Mouse (Mus musculus) midbrain, embryonic 14.5 days (tissue): ENCODE measurements at regions not wholly inside any gene's neighbourhood (a gene's known extent, or its start where the extent isn't known, plus 50 kb on each side); places are given as distances from the start of the nearest gene placed in this dataset.

Experiments used
- ATAC-seq: fragments of 200-750 bp; cut with Nextera tagmentation; 2 replicates; pipeline ENCODE4 v1.8.0; 2017; ENCODE audit warnings: moderate number of reproducible peaks, moderate library complexity; ENCODE audit not compliant: low FRiP score, low TSS enrichment
- DNase-seq: peaks from one replicate; pipeline ENCODE4 v3.0.0-alpha.2; 2015
- H3K27ac ChIP-seq: fragments of 300-500 bp; sonication (generic); replicated peaks from 2 replicates; pipeline ENCODE4 v1.5.1; 2014; ENCODE audit warnings: mild to moderate bottlenecking, low read depth, low read length, moderate library complexity
- H3K27me3 ChIP-seq: fragments of 300-500 bp; sonication (generic); 2 replicates; pipeline ENCODE4 v1.6.1; 2014; ENCODE audit warnings: low read length, control low read depth, mixed read lengths; ENCODE audit not compliant: control insufficient read depth, insufficient read depth
- H3K36me3 ChIP-seq: fragments of 300-500 bp; sonication (generic); 2 replicates; pipeline ENCODE4 v1.6.1; 2014; ENCODE audit warnings: low read length, control low read depth; ENCODE audit not compliant: control insufficient read depth, insufficient read depth
- H3K4me1 ChIP-seq: fragments of 300-500 bp; sonication (generic); 2 replicates; pipeline ENCODE4 v1.6.1; 2014; ENCODE audit warnings: mild to moderate bottlenecking, antibody characterized with exemption, low read length, control low read depth; ENCODE audit not compliant: control insufficient read depth, insufficient read depth
- H3K4me2 ChIP-seq: fragments of 300-500 bp; sonication (generic); 2 replicates; pipeline ENCODE4 v1.6.1; 2014; ENCODE audit warnings: mild to moderate bottlenecking, low read length, moderate library complexity
- H3K4me3 ChIP-seq: fragments of 300-500 bp; sonication (generic); replicated peaks from 2 replicates; pipeline ENCODE4 v1.5.1; 2014; ENCODE audit warnings: low read depth, low read length
- H3K9ac ChIP-seq: fragments of 300-500 bp; sonication (generic); replicated peaks from 2 replicates; pipeline ENCODE4 v1.6.1; 2014; ENCODE audit warnings: mild to moderate bottlenecking, low read length, moderate library complexity
- H3K9me3 ChIP-seq: fragments of 300-500 bp; sonication (generic); 2 replicates; pipeline ENCODE4 v1.6.1; 2016; ENCODE audit warnings: low read length, control low read depth, mixed read lengths; ENCODE audit not compliant: control insufficient read depth
- WGBS: fragments of 180-500 bp; shearing (Covaris S2); extraction: QIAGEN DNeasy Blood & Tissue Kit; methylation state at CpG from one replicate; pipeline ENCODE4 v1.1.7; 2014; 5-methylcytosine and 5-hydroxymethylcytosine counted together

- no peaks in the 10 kb centered on the region for H3K36me3 ChIP-seq
- no peak for ATAC-seq
- H3K27ac ChIP-seq: no peak overlapping the region
- no peaks in the 10 kb centered on the region for H3K4me1 ChIP-seq
- DNase-seq: no peak
- no peaks in the 10 kb centered on the region for H3K27me3 ChIP-seq
- no peaks in the 10 kb centered on the region for H3K9me3 ChIP-seq
- no peak overlapping the region for H3K4me2 ChIP-seq
- H3K9ac ChIP-seq: no peak overlapping the region
- WGBS: 78% methylated on average over 3 of the region's 3 CpGs
- no peak overlapping the region for H3K4me3 ChIP-seq
These were observed 714.8 kb upstream of the Sox9 start for GRCm38 (mm10) chr11:112067176-112067575.

GRCm38 (mm10) chr11:112068821-112069220 is 713.2 kb upstream of the Sox9 start:
- Histone ChIP-seq H3K4me3 (no peak overlapping the region), H3K27ac (no peak overlapping the region), H3K9ac (no peak overlapping the region), H3K4me1 (no peaks in the 10 kb centered on the region), H3K9me3 (no peaks in the 10 kb centered on the region), H3K36me3 (no peaks in the 10 kb centered on the region), H3K4me2 (no peak overlapping the region), H3K27me3 (no peaks in the 10 kb centered on the region)
- 94% methylated on average over 4 of the region's 4 CpGs for WGBS
- DNase-seq (peak; percentile 14), ATAC-seq (no peak)

GRCm38 (mm10) chr11:112071571-112071970 is 710.5 kb upstream of the Sox9 start:
- no peak overlapping the region for H3K4me3 ChIP-seq
- H3K4me1 ChIP-seq: no peaks in the 10 kb centered on the region
- 83% methylated on average over 7 of the region's 7 CpGs for WGBS
- H3K27ac ChIP-seq: no peak overlapping the region
- ATAC-seq (no peak), DNase-seq (no peak)
- no peak overlapping the region for H3K4me2 ChIP-seq
- H3K27me3 ChIP-seq: no peaks in the 10 kb centered on the region
- no peaks in the 10 kb centered on the region for H3K9me3 ChIP-seq
- no peaks in the 10 kb centered on the region for H3K36me3 ChIP-seq
- no peak overlapping the region for H3K9ac ChIP-seq

GRCm38 (mm10) chr11:112081386-112081785 is 700.6 kb upstream of the Sox9 start:
- H3K27me3 ChIP-seq: no peaks in the 10 kb centered on the region
- H3K9ac ChIP-seq: no peak overlapping the region
- no peak overlapping the region for H3K4me3 ChIP-seq
- DNase-seq: no peak
- H3K4me1 ChIP-seq: no peaks in the 10 kb centered on the region; the same call in 1 of the 2 replicates
- no peak for ATAC-seq
- no peak overlapping the region for H3K27ac ChIP-seq
- H3K4me2 ChIP-seq: no peak overlapping the region
- WGBS: 94% methylated on average over 4 of the region's 4 CpGs
- H3K36me3 ChIP-seq: no peaks in the 10 kb centered on the region
- no peaks in the 10 kb centered on the region for H3K9me3 ChIP-seq

GRCm38 (mm10) chr11:112083019-112083418 is 699.0 kb upstream of the Sox9 start:
- peak; percentile 25 for DNase-seq
- Histone ChIP-seq H3K36me3 (no peaks in the 10 kb centered on the region), H3K4me3 (no peak overlapping the region), H3K9me3 (no peaks in the 10 kb centered on the region), H3K4me2 (no peak overlapping the region), H3K9ac (no peak overlapping the region), H3K27me3 (no peaks in the 10 kb centered on the region), H3K4me1 (no peaks in the 10 kb centered on the region; the same call in 1 of the 2 replicates), H3K27ac (no peak overlapping the region)
- ATAC-seq: no peak
- WGBS: 49% methylated on average over 4 of the region's 4 CpGs

DNA sequence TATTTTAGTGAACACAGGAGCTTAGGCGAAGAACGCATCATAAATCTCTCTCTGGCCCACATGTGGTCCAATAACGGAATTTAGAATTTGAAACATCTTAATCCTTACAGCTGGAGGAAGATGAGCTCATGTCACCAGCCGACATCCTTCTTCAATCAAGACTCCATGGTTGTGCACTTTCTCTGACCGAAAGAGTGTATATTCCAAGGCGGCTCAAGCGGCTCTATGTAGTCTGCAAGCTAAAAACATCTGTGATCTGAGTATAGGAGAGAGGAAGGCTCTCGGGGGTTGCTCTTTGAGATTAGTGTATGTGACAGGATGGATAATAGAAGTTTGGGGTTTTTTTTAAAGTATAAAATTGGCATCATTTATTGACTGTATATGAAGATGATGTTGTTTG is 689.9 kb upstream of the Sox9 start:
- H3K4me1 ChIP-seq: no peaks in the 10 kb centered on the region
- H3K9me3 ChIP-seq: no peaks in the 10 kb centered on the region
- no peak overlapping the region for H3K27ac ChIP-seq
- ATAC-seq (no peak), DNase-seq (no peak)
- H3K9ac ChIP-seq: no peak overlapping the region
- 88% methylated on average over 8 of the region's 8 CpGs for WGBS
- no peaks in the 10 kb centered on the region for H3K36me3 ChIP-seq
- H3K4me2 ChIP-seq: no peak overlapping the region
- no peaks in the 10 kb centered on the region for H3K27me3 ChIP-seq
- H3K4me3 ChIP-seq: no peak overlapping the region

DNA sequence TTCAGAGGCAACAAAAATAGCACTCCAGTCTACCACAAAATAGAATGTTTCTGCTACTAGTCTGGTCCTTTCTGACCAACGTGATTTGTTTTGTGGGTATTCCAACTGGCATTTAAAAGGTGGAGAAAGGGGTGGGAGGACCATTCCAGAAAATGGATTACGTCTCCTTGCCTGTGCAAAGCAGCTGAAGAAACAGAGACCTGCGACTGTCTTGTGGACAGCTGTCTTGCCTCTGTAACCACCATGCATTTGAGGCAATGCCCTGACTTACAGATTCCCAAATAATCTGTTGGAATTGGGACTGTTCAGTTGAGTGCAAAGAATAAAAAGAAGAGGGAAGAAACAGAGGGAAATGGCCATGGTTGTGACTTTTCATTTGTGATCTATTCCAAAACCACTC is 687.0 kb upstream of the Sox9 start:
- 30% methylated on average over 3 of the region's 3 CpGs for WGBS
- H3K27me3 ChIP-seq: no peaks in the 10 kb centered on the region
- no peak for ATAC-seq
- H3K4me1 ChIP-seq: no peaks in the 10 kb centered on the region
- H3K27ac ChIP-seq: no peak overlapping the region
- no peak overlapping the region for H3K9ac ChIP-seq
- no peaks in the 10 kb centered on the region for H3K9me3 ChIP-seq
- no peak for DNase-seq
- no peaks in the 10 kb centered on the region for H3K36me3 ChIP-seq
- H3K4me2 ChIP-seq: no peak overlapping the region
- H3K4me3 ChIP-seq: no peak overlapping the region

GRCm38 (mm10) chr11:112098161-112098560 is 683.9 kb upstream of the Sox9 start:
- no peak overlapping the region for H3K4me2 ChIP-seq
- H3K36me3 ChIP-seq: no peaks in the 10 kb centered on the region
- WGBS: 25% methylated on average over 1 of the region's 1 CpGs
- no peak overlapping the region for H3K4me3 ChIP-seq
- H3K9ac ChIP-seq: no peak overlapping the region
- no peaks in the 10 kb centered on the region for H3K4me1 ChIP-seq
- H3K27ac ChIP-seq: no peak overlapping the region
- ATAC-seq (no peak), DNase-seq (no peak)
- H3K27me3 ChIP-seq: no peaks in the 10 kb centered on the region
- H3K9me3 ChIP-seq: no peaks in the 10 kb centered on the region

- ATAC-seq: no peak
These were observed 678.8 kb upstream of the Sox9 start for GRCm38 (mm10) chr11:112103252-112103651.

More at GRCm38 (mm10) chr11:112103252-112103651, 678.8 kb upstream of the Sox9 start:
- Histone ChIP-seq H3K9ac (no peak overlapping the region), H3K4me1 (no peaks in the 10 kb centered on the region), H3K4me3 (no peak overlapping the region), H3K9me3 (no peaks in the 10 kb centered on the region), H3K36me3 (no peaks in the 10 kb centered on the region), H3K27ac (no peak overlapping the region), H3K4me2 (no peak overlapping the region), H3K27me3 (no peaks in the 10 kb centered on the region)
- DNase-seq: peak; percentile 27
- 52% methylated on average over 2 of the region's 2 CpGs for WGBS
